Mouse (Mus musculus): ENCODE results near the gene Trim65. TPM values are rescaled to one million over a fixed set of nuclear protein-coding genes. Genes with fewer than 3 reads are reported as not detected.

The Trim65 gene
- polyA plus RNA-seq, 1 experiment, result 9.6 TPM

DNA sequence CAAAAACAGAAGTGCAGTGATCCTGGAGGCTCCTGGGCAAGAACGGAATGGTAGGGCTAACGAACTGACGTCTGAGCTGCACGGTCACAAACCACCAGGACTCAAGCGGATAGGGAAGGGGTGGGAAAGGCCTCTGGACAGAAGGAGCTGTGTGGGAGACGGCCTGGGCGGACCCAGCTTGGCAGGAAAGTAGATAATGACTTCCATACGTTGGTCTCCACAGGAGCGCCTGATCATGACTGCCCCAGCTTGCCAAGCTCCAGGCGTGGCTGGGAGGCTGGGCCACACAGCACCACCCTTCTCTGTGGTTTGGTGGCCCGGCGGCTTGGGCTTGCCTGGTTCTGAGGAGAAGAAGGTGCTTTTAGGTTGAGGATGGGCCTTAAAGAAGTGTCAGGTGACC is 13.7 kb downstream of the Trim65 start:
- DNase-seq, result no peak
- Histone ChIP-seq H3K27ac (ENCODE audit: insufficient read depth, low read depth, low read length) (no peak overlapping the region), H3K4me1 (ENCODE audit: control insufficient read depth, insufficient read depth, low read length) (no peaks in the 10 kb centered on the region), H3K27me3 (replicated peaks; ENCODE audit: control insufficient read depth, insufficient read depth, low read length) (no peaks in the 10 kb centered on the region), H3K4me3 (ENCODE audit: insufficient read depth, low read depth, low read length) (no peak overlapping the region), H3K36me3 (ENCODE audit: control insufficient read depth, insufficient read depth, low read length) (no peaks in the 10 kb centered on the region)
- WGBS, result 78% methylated on average over 12 of the region's 12 CpGs
- no peak for TF ChIP-seq POLR2A (IDR thresholded peaks at IDR 0.05; ENCODE audit: low read depth, low read length)
- no peak for TF ChIP-seq CTCF (conservative IDR thresholded peaks at IDR 0.05; ENCODE audit: insufficient read depth, insufficient read length, low read depth, low read length)

GRCm38 (mm10) chr11:116111611-116112203 is 19.2 kb downstream of the Trim65 start:
- no peak overlapping the region for H3K27ac ChIP-seq (ENCODE audit: insufficient read depth, low read depth, low read length)
- TF ChIP-seq POLR2A (IDR thresholded peaks at IDR 0.05; ENCODE audit: low read depth, low read length), result no peak
- H3K4me1 ChIP-seq (ENCODE audit: control insufficient read depth, insufficient read depth, low read length), result peaks cover 16% of the 10 kb centered on the region; the same call in 1 of the 2 replicates
- peaks cover 1% of the 10 kb centered on the region; the same call in 1 of the 2 replicates for H3K36me3 ChIP-seq (ENCODE audit: control insufficient read depth, insufficient read depth, low read length)
- 93% methylated on average over 19 of the region's 19 CpGs for WGBS
- H3K4me3 ChIP-seq (ENCODE audit: insufficient read depth, low read depth, low read length), result no peak overlapping the region
- H3K27me3 ChIP-seq (replicated peaks; ENCODE audit: control insufficient read depth, insufficient read depth, low read length), result no peaks in the 10 kb centered on the region
- no peak for DNase-seq

- DNase-seq, result no peak
- Histone ChIP-seq H3K4me3 (ENCODE audit: insufficient read depth, low read depth, low read length) (no peak overlapping the region), H3K27me3 (replicated peaks; ENCODE audit: control insufficient read depth, insufficient read depth, low read length) (no peaks in the 10 kb centered on the region), H3K36me3 (ENCODE audit: control insufficient read depth, insufficient read depth, low read length) (peaks cover 2% of the 10 kb centered on the region; the same call in 1 of the 2 replicates), H3K27ac (ENCODE audit: insufficient read depth, low read depth, low read length) (peak overlapping the region; percentile 54), H3K4me1 (ENCODE audit: control insufficient read depth, insufficient read depth, low read length) (peaks cover 21% of the 10 kb centered on the region; the same call in 1 of the 2 replicates)
- WGBS, result 87% methylated on average over 4 of the region's 4 CpGs
- TF ChIP-seq POLR2A (IDR thresholded peaks at IDR 0.05; ENCODE audit: low read depth, low read length) (no peak), CTCF (conservative IDR thresholded peaks at IDR 0.05; ENCODE audit: insufficient read depth, insufficient read length, low read depth, low read length) (0 out of 2 replicates have a peak, but pooled peaks have one; percentile 8)
These were observed 19.9 kb downstream of the Trim65 start for GRCm38 (mm10) chr11:116111067-116111466.

GRCm38 (mm10) chr11:116110540-116110939 is 20.4 kb downstream of the Trim65 start:
- peak; percentile 72 for DNase-seq
- Histone ChIP-seq H3K27me3 (replicated peaks; ENCODE audit: control insufficient read depth, insufficient read depth, low read length) (no peaks in the 10 kb centered on the region), H3K36me3 (ENCODE audit: control insufficient read depth, insufficient read depth, low read length) (peaks cover 2% of the 10 kb centered on the region; the same call in 1 of the 2 replicates), H3K27ac (ENCODE audit: insufficient read depth, low read depth, low read length) (peak overlapping the region; percentile 91), H3K4me3 (ENCODE audit: insufficient read depth, low read depth, low read length) (peak overlapping the region; percentile 90), H3K4me1 (ENCODE audit: control insufficient read depth, insufficient read depth, low read length) (peaks cover 21% of the 10 kb centered on the region; the same call in 1 of the 2 replicates)
- TF ChIP-seq POLR2A (IDR thresholded peaks at IDR 0.05; ENCODE audit: low read depth, low read length), result no peak
- no peak for TF ChIP-seq CTCF (conservative IDR thresholded peaks at IDR 0.05; ENCODE audit: insufficient read depth, insufficient read length, low read depth, low read length)
- WGBS, result 11% methylated on average over 10 of the region's 10 CpGs

DNA sequence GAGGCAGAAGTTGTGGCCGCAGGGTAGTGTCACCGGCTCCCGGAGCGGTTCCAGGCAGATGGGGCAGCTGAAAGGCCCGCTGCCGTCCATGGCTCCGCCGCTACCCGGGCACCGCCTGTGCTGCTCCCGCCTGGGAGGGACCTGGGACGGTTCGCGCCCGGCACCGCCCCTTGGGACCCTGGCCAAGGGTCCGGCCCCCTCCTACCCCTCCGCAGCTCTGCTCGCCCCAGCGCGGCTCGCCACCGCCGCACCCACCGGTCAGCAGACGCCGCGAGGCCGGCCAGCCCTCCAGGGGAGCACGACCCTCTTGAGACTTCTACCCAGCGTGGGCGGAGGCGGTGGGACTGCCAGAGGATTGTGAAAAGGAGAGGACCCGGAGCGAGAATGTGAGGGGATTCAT is 20.8 kb downstream of the Trim65 start:
- 1% methylated on average over 35 of the region's 35 CpGs for WGBS
- TF ChIP-seq POLR2A (IDR thresholded peaks at IDR 0.05; ENCODE audit: low read depth, low read length), result peak; percentile 82
- no peak for TF ChIP-seq CTCF (conservative IDR thresholded peaks at IDR 0.05; ENCODE audit: insufficient read depth, insufficient read length, low read depth, low read length)
- peak; percentile 93 for DNase-seq
- H3K27me3 ChIP-seq (replicated peaks; ENCODE audit: control insufficient read depth, insufficient read depth, low read length), result no peaks in the 10 kb centered on the region
- peaks cover 2% of the 10 kb centered on the region; the same call in 1 of the 2 replicates for H3K36me3 ChIP-seq (ENCODE audit: control insufficient read depth, insufficient read depth, low read length)
- peak overlapping the region; percentile 91 for H3K27ac ChIP-seq (ENCODE audit: insufficient read depth, low read depth, low read length)
- peaks cover 23% of the 10 kb centered on the region; the same call in 1 of the 2 replicates for H3K4me1 ChIP-seq (ENCODE audit: control insufficient read depth, insufficient read depth, low read length)
- H3K4me3 ChIP-seq (ENCODE audit: insufficient read depth, low read depth, low read length), result peak overlapping the region; percentile 90

- 0 out of 2 replicates have a peak, but pooled peaks have one; percentile 2 for TF ChIP-seq CTCF (conservative IDR thresholded peaks at IDR 0.05; ENCODE audit: insufficient read depth, insufficient read length, low read depth, low read length)
- TF ChIP-seq POLR2A (IDR thresholded peaks at IDR 0.05; ENCODE audit: low read depth, low read length), result peak; percentile 19
- peak; percentile 62 for DNase-seq
- H3K36me3 ChIP-seq (ENCODE audit: control insufficient read depth, insufficient read depth, low read length), result peaks cover 2% of the 10 kb centered on the region; the same call in 1 of the 2 replicates
- H3K27me3 ChIP-seq (replicated peaks; ENCODE audit: control insufficient read depth, insufficient read depth, low read length), result no peaks in the 10 kb centered on the region
- H3K4me1 ChIP-seq (ENCODE audit: control insufficient read depth, insufficient read depth, low read length), result peaks cover 26% of the 10 kb centered on the region; the same call in 1 of the 2 replicates
- under 1% methylated on average over 67 of the region's 70 CpGs for WGBS
- H3K27ac ChIP-seq (ENCODE audit: insufficient read depth, low read depth, low read length), result peak overlapping the region; percentile 91
- peak overlapping the region; percentile 90 for H3K4me3 ChIP-seq (ENCODE audit: insufficient read depth, low read depth, low read length)
These were observed 21.4 kb downstream of the Trim65 start for GRCm38 (mm10) chr11:116109441-116110081.
